Comparison of ENCODE assay signal across 14 mouse cellular contexts in genomic region chr9:71236540-71236939, GRCm38 (mm10).
"Had no signal": no experiment of that assay in that cellular context is flagged by ENCODE, and none has a peak within 500 bp of the region (broad histone marks: within the 10 kb centered on the region; RNA-seq: fewer than 3 reads in every experiment).

No protein-coding gene starts in this region.

- H3K27me3 ChIP-seq: kidney, embryonic 15.5 days; midbrain, embryonic 12.5 days; stomach, embryonic 15.5 days had no signal

- ATAC-seq: intestine, embryonic 16.5 days; midbrain, embryonic 16.5 days had no signal

- H3K36me3 ChIP-seq: kidney, embryonic 15.5 days; limb, embryonic 10.5 days; liver, embryonic 15.5 days; midbrain, embryonic 12.5 days; neural tube, embryonic 13.5 days; stomach, embryonic 15.5 days had no signal

- DNase-seq: kidney, adult 2 months; kidney, postnatal 14 days; retina, postnatal 1 day; right cerebral cortex, postnatal 4 days; thymus, postnatal 36 days had no signal

- H3K4me1 ChIP-seq: liver, embryonic 15.5 days had no signal

- H3K27ac ChIP-seq: kidney, embryonic 15.5 days; limb, embryonic 10.5 days; liver, embryonic 15.5 days; midbrain, embryonic 12.5 days; neural tube, embryonic 13.5 days; stomach, embryonic 15.5 days had no signal

- H3K4me3 ChIP-seq: kidney, embryonic 15.5 days; limb, embryonic 10.5 days; liver, embryonic 15.5 days; midbrain, embryonic 12.5 days; neural tube, embryonic 13.5 days; stomach, embryonic 15.5 days had no signal

- H3K9me3 ChIP-seq: kidney, embryonic 15.5 days; limb, embryonic 10.5 days; liver, embryonic 15.5 days; midbrain, embryonic 12.5 days; neural tube, embryonic 13.5 days; stomach, embryonic 15.5 days had no signal

- H3K9ac ChIP-seq: kidney, embryonic 15.5 days; liver, embryonic 15.5 days; midbrain, embryonic 12.5 days; neural tube, embryonic 13.5 days; stomach, embryonic 15.5 days had no signal

- H3K4me2 ChIP-seq: kidney, embryonic 15.5 days; liver, embryonic 11.5 days; liver, embryonic 15.5 days; midbrain, embryonic 12.5 days; neural tube, embryonic 13.5 days; stomach, embryonic 15.5 days had no signal
